Mouse (Mus musculus) gastrocnemius, postnatal 10 days (tissue): Measurements from ENCODE around the gene Nr2e1. TPM values are rescaled to one million over a fixed set of nuclear protein-coding genes. Genes with fewer than 3 reads are reported as not detected.

Experiments
- DNase-seq: peaks from one replicate; pipeline ENCODE4 v3.0.0; 2021; ENCODE audit warnings: mixed read lengths
- total RNA-seq, 2 experiments: library from RNA; stranded (reverse); gene quantifications; 2 replicates each; pipeline ENCODE4 v1.2.3; 2021

Gene Nr2e1
- total RNA-seq, 2 experiments from 2014 or later: not detected

GRCm38 (mm10) chr10:42587961-42588750, 4.7 kb upstream of the Nr2e1 start:
- DNase-seq: no peak

GRCm38 (mm10) chr10:42585596-42586305, 2.3 kb upstream of the Nr2e1 start:
- no peak for DNase-seq

- no peak for DNase-seq
Observed at GRCm38 (mm10) chr10:42585156-42585555, 1.7 kb upstream of the Nr2e1 start.

- DNase-seq: no peak
Observed at GRCm38 (mm10) chr10:42584436-42584983, 1.1 kb upstream of the Nr2e1 start.

GRCm38 (mm10) chr10:42583902-42584435, 537 bp upstream of the Nr2e1 start:
- DNase-seq: peak; percentile 21

DNA sequence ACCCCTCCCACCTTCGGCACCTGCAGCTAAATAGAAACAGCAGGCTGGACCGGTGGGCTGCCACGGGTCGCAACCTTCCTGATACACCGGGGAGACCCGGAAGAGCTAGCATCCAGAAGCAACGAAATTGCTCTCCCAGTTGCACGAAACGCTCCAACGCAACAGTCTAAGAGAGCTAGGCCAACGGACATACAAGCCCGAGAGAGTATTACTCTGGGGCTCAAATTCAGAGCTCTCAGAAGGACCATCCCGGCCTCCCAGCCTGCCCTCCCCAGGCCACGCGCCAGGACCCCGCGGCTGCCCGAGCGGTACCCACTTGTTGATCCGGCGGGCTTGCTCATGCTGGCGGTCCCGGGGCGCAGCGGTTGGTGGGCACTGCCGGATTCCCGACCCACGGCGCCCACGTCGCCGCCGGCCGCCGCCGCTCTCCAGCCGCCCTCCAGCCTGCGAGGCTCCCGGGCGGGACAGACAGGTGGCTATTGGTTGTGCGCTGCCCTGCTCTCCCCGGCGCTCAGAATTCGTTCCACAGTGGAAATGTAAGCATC, 794 bp downstream of the Nr2e1 start:
- peak; percentile 21 for DNase-seq

DNA sequence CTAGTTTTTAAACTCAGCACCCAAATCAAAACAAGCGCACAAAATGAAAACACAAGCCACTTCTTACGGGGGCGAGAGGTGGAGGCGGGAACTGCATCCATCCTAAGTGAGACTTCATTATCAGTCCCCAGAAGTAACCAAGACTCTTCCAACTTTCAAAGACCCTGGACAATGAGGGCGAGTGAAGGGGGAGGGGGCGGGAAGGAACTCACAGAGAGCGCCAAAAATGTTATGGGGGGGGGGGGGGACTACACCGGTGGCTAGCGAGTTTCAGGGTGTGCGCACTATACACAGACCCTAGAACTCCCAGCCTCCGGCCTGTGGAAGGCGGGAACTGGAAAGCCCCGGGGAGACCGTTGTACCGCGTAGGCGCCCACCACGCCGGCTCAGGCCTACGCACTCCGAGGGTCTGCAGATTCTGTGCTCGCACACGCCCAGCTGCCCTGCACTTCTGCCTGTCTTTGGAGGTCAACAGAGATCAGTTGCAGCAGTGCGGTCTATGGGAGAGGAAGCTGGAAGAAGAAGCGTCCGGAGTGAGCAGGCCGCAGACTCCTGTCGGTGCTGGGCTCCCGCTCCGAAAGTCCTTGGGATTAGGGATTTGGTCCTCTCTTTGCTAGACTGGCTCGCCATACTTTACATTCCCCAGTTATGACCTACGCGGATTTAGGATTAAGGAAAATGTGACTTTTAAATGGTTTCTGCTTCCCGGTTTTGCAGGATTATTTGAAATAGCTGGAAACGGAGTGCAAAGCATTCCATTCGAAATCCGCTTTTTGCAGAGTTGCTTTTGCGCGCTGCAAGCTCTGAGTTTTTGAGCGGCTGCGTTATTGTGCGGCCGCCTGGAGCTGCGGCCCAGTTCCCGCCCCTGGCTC, 1.5 kb downstream of the Nr2e1 start:
- no peak for DNase-seq

DNA sequence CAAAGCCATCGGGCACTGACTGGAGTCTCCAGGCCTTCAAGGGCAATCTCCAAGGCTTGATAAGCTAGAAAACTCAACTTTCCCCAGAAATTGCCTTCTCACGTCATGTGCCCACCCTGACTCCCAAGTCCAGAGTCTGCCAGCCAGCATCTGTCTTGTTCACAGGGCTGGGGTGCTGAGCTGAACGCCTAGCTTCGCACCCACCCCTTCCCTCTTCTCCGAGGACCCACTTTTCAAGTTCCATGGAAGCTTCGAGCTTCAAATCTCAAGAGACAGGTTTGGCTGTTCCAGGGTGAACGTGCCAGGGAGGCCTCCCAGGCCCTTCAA, 2.5 kb downstream of the Nr2e1 start:
- DNase-seq: no peak

GRCm38 (mm10) chr10:42580131-42580950, 3.1 kb downstream of the Nr2e1 start:
- DNase-seq: no peak

GRCm38 (mm10) chr10:42579475-42580130, 3.8 kb downstream of the Nr2e1 start:
- no peak for DNase-seq

GRCm38 (mm10) chr10:42578698-42579474, 4.5 kb downstream of the Nr2e1 start:
- no peak for DNase-seq

DNA sequence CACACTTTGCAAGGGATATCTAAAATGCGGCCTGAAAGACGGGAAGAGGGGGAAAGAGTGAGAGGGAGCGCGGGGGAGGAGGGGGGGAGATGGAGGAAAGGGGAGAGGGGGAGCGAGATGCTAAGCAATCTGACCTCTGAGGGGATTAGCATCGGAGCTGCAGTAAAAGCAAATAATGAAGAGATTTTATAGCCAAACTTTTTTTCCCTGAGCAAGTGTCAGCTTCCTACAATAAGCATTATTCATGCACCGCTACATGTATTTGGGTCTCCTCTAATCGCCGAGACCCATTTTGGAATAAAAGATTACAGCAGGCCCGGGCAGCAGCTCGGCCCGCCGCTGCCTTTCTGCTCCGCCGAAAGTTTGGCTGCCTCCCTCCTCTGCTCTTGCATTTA, 5.2 kb downstream of the Nr2e1 start:
- no peak for DNase-seq

- DNase-seq: no peak
Observed at GRCm38 (mm10) chr10:42577525-42578280, 5.7 kb downstream of the Nr2e1 start.

DNA sequence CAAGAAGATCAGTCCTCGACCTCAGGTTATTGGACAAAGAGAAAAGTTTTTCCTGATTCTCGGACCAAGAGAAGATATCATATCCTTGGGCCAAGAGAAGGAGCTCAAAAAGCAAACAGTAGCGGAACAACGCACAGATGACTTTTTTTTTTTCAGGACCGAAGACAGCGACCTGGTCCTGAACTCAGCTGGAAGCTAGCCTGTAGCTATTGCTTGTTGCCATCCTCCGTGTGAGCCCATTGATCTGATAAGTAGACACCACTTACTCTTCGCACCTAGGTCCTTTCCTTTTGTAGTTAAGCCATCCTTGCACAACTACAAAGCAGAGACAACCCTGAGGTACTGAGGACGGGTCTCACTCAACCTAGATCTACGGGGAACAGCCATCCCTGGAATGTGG, 8.8 kb downstream of the Nr2e1 start:
- DNase-seq: no peak

GRCm38 (mm10) chr10:42572971-42573370, 10.5 kb downstream of the Nr2e1 start:
- no peak for DNase-seq

DNA sequence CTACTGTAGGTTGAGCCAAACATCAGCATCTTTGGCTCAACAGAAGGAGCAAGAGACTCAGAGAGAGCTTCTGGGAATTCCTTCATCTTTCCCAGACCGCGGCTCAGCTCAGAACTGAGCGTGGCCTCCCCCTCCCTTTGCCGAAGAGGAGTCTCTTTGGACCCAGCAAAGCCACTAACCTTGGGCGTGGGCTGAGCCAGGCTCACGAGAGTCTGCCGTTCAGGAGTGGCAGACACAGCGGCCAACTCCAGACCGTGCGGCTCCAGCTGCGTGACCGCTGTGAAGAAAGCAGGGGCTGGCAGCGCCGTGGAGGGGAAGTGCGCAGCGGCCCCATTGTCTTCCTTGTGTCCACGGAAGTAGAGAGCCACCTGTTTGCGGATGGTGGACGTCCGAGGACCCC, 10.9 kb downstream of the Nr2e1 start:
- DNase-seq: no peak

DNA sequence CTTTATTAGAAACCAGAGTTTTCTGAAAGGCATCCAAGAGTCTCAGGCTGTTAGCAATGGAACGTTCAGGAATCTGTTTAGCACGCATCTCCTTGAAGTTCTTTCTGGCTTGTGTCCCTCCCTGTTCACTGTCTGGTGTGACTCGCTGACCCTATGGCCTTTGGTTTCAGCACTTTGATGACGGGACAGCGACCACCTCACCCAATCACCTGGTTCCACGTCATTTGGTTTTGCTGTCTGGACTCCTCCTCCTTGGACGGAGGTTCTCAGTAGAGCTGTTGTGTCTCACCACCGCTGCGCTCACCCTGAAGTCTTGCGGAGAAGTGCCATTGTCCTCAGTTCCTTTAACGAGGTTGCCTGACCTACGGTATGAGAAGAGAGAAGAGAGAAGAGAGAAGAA, 21.2 kb downstream of the Nr2e1 start:
- DNase-seq: no peak

DNA sequence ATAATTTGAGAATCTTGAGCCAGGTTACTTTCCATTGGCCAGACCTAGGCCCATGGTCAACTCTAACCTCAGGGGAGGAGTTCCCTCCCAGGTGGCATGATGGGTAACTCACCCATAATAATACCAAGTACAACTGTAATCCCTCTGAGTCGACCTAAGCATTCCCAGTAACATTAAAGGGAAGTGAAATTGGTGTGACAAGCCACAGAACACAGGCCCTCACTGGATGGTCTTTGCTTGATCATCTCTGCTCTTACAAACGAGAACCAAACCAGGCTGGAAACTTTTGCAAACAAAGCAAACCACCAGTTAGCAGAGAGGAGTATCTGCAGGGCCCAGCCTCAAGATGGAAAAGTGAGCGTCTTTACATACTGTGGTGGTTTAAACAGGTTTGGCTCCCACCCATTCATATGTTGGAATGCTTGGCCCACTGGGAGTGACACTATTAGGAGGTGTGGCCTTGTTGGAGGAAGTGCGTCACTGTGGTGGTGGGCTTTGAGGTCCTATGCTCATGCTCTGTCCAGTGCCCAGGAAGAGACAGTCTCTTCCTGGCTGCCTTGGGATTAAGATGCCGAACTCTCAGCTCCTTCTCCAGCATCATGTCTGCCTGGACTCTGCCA, 23.7 kb downstream of the Nr2e1 start:
- DNase-seq: no peak

DNA sequence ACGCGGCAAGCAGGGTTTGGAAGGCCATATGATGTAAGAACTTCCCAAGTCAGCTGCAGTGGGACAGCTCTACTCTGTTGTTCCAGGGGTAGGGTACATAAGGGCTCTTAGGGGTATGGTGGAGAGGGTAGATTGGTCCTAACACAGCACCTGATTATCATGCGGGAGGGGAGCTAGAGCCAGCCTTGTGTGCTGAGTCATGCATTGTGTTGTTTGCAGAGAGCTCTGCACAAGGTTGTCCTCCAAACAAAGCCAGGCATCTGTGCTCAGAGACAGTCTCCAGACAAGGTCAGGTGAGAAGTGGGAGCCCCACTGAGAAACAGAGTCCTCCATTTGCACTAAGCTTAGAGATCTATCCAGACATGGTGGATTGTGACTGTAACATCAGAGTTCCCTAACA, 36.9 kb downstream of the Nr2e1 start:
- DNase-seq: no peak
